Mouse (Mus musculus) G1E (cell line): ENCODE data around the gene Rnf157.

Experiments
- CTCF ChIP-seq: IDR thresholded peaks from 2 replicates; pipeline ENCODE4 v1.5.1; 2012; ENCODE audit warnings: low read depth, low read length, inconsistent platforms, mixed read lengths
- GATA1 ChIP-seq: IDR thresholded peaks from 2 replicates; pipeline ENCODE4 v1.6.1; 2012; ENCODE audit warnings: borderline replicate concordance, low read length, inconsistent platforms, mixed read lengths
- POLR2AphosphoS5 ChIP-seq: IDR thresholded peaks from 2 replicates; pipeline ENCODE4 v1.6.1; 2012; ENCODE audit warnings: low read depth, low read length, inconsistent platforms; ENCODE audit not compliant: insufficient replicate concordance

GRCm38 (mm10) chr11:116385999-116386398, 26.8 kb downstream of the Rnf157 start:
- TF ChIP-seq CTCF: no peak
- no peak for TF ChIP-seq GATA1
- no peak for TF ChIP-seq POLR2AphosphoS5
